Mouse (Mus musculus) midbrain, embryonic 11.5 days (tissue): ENCODE data around the gene Gm21970. TPM values are rescaled to one million over a fixed set of nuclear protein-coding genes. Genes with fewer than 3 reads are reported as not detected.

Experiments
- ATAC-seq: fragments of 200-750 bp; cut with Nextera tagmentation; 2 replicates; pipeline ENCODE4 v1.8.0; 2017; ENCODE audit warnings: moderate TSS enrichment, moderate library complexity; ENCODE audit not compliant: low FRiP score
- DNase-seq: peaks from one replicate; pipeline ENCODE4 v3.0.0; 2015; ENCODE audit warnings: low spot score; ENCODE audit errors: missing footprints
- H3K27ac ChIP-seq: fragments of 300-500 bp; sonication (generic); 2 replicates; pipeline ENCODE4 v1.5.1; 2014; ENCODE audit warnings: low read depth, low read length
- H3K27me3 ChIP-seq: fragments of 300-500 bp; sonication (generic); 2 replicates; pipeline ENCODE4 v1.6.1; 2014; ENCODE audit warnings: mild to moderate bottlenecking, low read length, moderate library complexity, mixed read lengths; ENCODE audit not compliant: control insufficient read depth, insufficient read depth
- H3K36me3 ChIP-seq: fragments of 300-500 bp; sonication (generic); 2 replicates; pipeline ENCODE4 v1.6.1; 2014; ENCODE audit warnings: mild to moderate bottlenecking, low read length, moderate library complexity, mixed read lengths; ENCODE audit not compliant: control insufficient read depth, insufficient read depth
- H3K4me1 ChIP-seq: fragments of 300-500 bp; sonication (generic); 2 replicates; pipeline ENCODE4 v1.6.1; 2014; ENCODE audit warnings: low read length; ENCODE audit not compliant: control insufficient read depth, insufficient read depth
- H3K4me2 ChIP-seq: fragments of 300-500 bp; sonication (generic); 2 replicates; pipeline ENCODE4 v1.6.1; 2014; ENCODE audit warnings: mild to moderate bottlenecking, moderate library complexity
- H3K4me3 ChIP-seq: fragments of 300-500 bp; sonication (generic); 2 replicates; pipeline ENCODE4 v1.5.1; 2014; ENCODE audit warnings: low read depth, low read length
- H3K9ac ChIP-seq: fragments of 300-500 bp; sonication (generic); 2 replicates; pipeline ENCODE4 v1.6.1; 2014; ENCODE audit warnings: low read length
- H3K9me3 ChIP-seq: fragments of 300-500 bp; sonication (generic); 2 replicates; pipeline ENCODE4 v1.6.1; 2016; ENCODE audit warnings: low read length; ENCODE audit not compliant: control insufficient read depth
- WGBS: fragments of 180-500 bp; shearing (Covaris S2); extraction: QIAGEN DNeasy Blood & Tissue Kit; methylation state at CpG from one replicate; pipeline ENCODE4 v1.1.7; 2014; 5-methylcytosine and 5-hydroxymethylcytosine counted together
- polyA plus RNA-seq: library from polyadenylated mRNA; unstranded; fragments of >200 nt; fragmentation: Nextera tagmentation; extraction: Ambion mirVana; gene quantifications from 2 replicates; pipeline ENCODE4 v1.2.1, GENCODE M21; 2014

The Gm21970 gene
- polyA plus RNA-seq, 1 experiment from 2014 or later = not detected

GRCm38 (mm10) chr16:91465505-91466240 is 74.2 kb downstream of the Gm21970 start:
- peaks cover 13% of the 10 kb centered on the region for H3K4me1 ChIP-seq
- H3K27me3 ChIP-seq = no peaks in the 10 kb centered on the region
- no peaks in the 10 kb centered on the region for H3K9me3 ChIP-seq
- no peak for DNase-seq
- 57% methylated on average over 13 of the region's 13 CpGs for WGBS
- H3K9ac ChIP-seq = peak overlapping the region; percentile 67
- ATAC-seq = no peak
- H3K36me3 ChIP-seq = no peaks in the 10 kb centered on the region
- peak overlapping the region; percentile 77 for H3K4me2 ChIP-seq
- H3K27ac ChIP-seq = no peak overlapping the region
- H3K4me3 ChIP-seq = peak overlapping the region; percentile 49

GRCm38 (mm10) chr16:91466566-91466965 is 75.0 kb downstream of the Gm21970 start:
- no peak overlapping the region for H3K4me3 ChIP-seq
- 53% methylated on average over 6 of the region's 6 CpGs for WGBS
- H3K27ac ChIP-seq = no peak overlapping the region
- no peaks in the 10 kb centered on the region for H3K36me3 ChIP-seq
- no peaks in the 10 kb centered on the region for H3K27me3 ChIP-seq
- H3K4me1 ChIP-seq = peaks cover 13% of the 10 kb centered on the region
- H3K9ac ChIP-seq = no peak overlapping the region
- ATAC-seq = no peak; the same call in 1 of the 2 replicates
- no peaks in the 10 kb centered on the region for H3K9me3 ChIP-seq
- H3K4me2 ChIP-seq = no peak overlapping the region
- no peak for DNase-seq

Other genes with a start within 250 kb of the Gm21970 start
- gene Olig2, start 166.3 kb upstream of the Gm21970 start, polyA plus RNA-seq = 6.8 and 7.5 TPM in 2 replicates
- 2.8 and 3.2 TPM in 2 replicates for gene Olig1, start 121.9 kb upstream of the Gm21970 start, polyA plus RNA-seq
- 32.6 and 32.7 TPM in 2 replicates for gene Ifnar2, start 18.9 kb upstream of the Gm21970 start, polyA plus RNA-seq
- gene Il10rb, start 14.4 kb downstream of the Gm21970 start, polyA plus RNA-seq = 8.1 and 8.5 TPM in 2 replicates
- 49.9 and 53.8 TPM in 2 replicates for gene Ifnar1, start 93.5 kb downstream of the Gm21970 start, polyA plus RNA-seq
- gene Ifngr2, start 155.4 kb downstream of the Gm21970 start, polyA plus RNA-seq = 33.1 and 34.8 TPM in 2 replicates
- gene Tmem50b, start 206.1 kb downstream of the Gm21970 start, polyA plus RNA-seq = 53.2 and 55.7 TPM in 2 replicates
- 5.8 and 6.0 TPM in 2 replicates for gene Dnajc28, start 227.3 kb downstream of the Gm21970 start, polyA plus RNA-seq